Mouse (Mus musculus) embryonic fibroblast, embryonic 13.5 days (primary cell): Measurements from ENCODE around the gene Prnd.

Experiments used
- CTCF ChIP-seq: IDR thresholded peaks from 2 replicates; pipeline ENCODE4 v1.5.1; 2011; ENCODE audit warnings: mild to moderate bottlenecking, control low read depth, low read length, moderate library complexity, borderline replicate concordance; ENCODE audit not compliant: insufficient read depth
- POLR2A ChIP-seq: IDR thresholded peaks from 2 replicates; pipeline ENCODE4 v1.6.1; 2011; ENCODE audit warnings: low read depth, mild to moderate bottlenecking, control low read depth, low read length, moderate library complexity

DNA sequence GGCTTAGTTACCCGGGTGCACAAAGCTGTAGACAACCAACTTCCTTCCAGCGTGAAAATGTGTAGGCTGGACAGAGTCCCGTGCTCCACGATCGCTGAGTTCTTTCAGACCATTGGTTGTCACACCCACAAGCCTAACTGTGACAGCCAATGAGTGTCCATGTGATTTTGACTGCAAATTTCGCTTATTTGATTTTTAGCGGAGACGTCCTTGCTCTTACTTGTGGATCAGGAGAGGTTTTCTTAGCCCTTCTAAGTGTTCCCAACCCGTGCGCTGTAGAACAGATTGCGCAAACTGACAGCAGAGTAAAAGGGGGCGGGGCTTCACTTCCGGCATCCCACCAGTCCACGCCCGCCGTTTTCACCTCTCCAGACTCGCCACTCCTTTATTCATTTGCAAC is 4.6 kb downstream of the Prnd start:
- no peak for TF ChIP-seq POLR2A
- no peak for TF ChIP-seq CTCF
